Mouse (Mus musculus) heart, embryonic 15.5 days (tissue): ENCODE data around the gene Gsdme. TPM values are rescaled to one million over a fixed set of nuclear protein-coding genes. Genes with fewer than 3 reads are reported as not detected.

Source experiments
- ATAC-seq: fragments of 200-750 bp; cut with Nextera tagmentation; replicated peaks from 2 replicates; pipeline ENCODE4 v1.8.0; 2017; ENCODE audit warnings: low read depth, moderate TSS enrichment; ENCODE audit not compliant: insufficient number of reproducible peaks, insufficient read depth, low FRiP score
- H3K27ac ChIP-seq: fragments of 300-500 bp; sonication (generic); 2 replicates; pipeline ENCODE4 v1.5.1; 2015; ENCODE audit warnings: mild to moderate bottlenecking, inconsistent platforms
- H3K27me3 ChIP-seq: fragments of 300-500 bp; sonication (generic); 2 replicates; pipeline ENCODE4 v1.6.1; 2015; ENCODE audit warnings: inconsistent platforms
- H3K36me3 ChIP-seq: fragments of 300-500 bp; sonication (generic); 2 replicates; pipeline ENCODE4 v1.6.1; 2015; ENCODE audit warnings: mild to moderate bottlenecking, inconsistent platforms
- H3K4me1 ChIP-seq: fragments of 300-500 bp; sonication (generic); replicated peaks from 2 replicates; pipeline ENCODE4 v1.6.1; 2015; ENCODE audit warnings: inconsistent platforms
- H3K4me2 ChIP-seq: fragments of 300-500 bp; sonication (generic); 2 replicates; pipeline ENCODE4 v1.6.1; 2015; ENCODE audit warnings: inconsistent platforms, mild to moderate bottlenecking, moderate library complexity
- H3K4me3 ChIP-seq: fragments of 300-500 bp; sonication (generic); 2 replicates; pipeline ENCODE4 v1.5.1; 2015; ENCODE audit warnings: mild to moderate bottlenecking, inconsistent platforms
- H3K9ac ChIP-seq: fragments of 300-500 bp; sonication (generic); 2 replicates; pipeline ENCODE4 v1.6.1; 2015; ENCODE audit warnings: mild to moderate bottlenecking, inconsistent platforms
- H3K9me3 ChIP-seq: fragments of 300-500 bp; sonication (generic); replicated peaks from 2 replicates; pipeline ENCODE4 v1.6.1; 2016; ENCODE audit warnings: inconsistent platforms
- WGBS: fragments of 180-500 bp; shearing (Covaris S2); methylation state at CpG from one replicate; pipeline ENCODE4 v1.1.7; 2015; ENCODE audit warnings: mixed read lengths; 5-methylcytosine and 5-hydroxymethylcytosine counted together
- polyA plus RNA-seq: library from polyadenylated mRNA; unstranded; fragments of >200 nt; fragmentation: Nextera tagmentation; extraction: Ambion mirVana; gene quantifications from 2 replicates; pipeline ENCODE4 v1.2.1, GENCODE M21; 2015

Gene Gsdme
- polyA plus RNA-seq, 1 experiment from 2014 or later: 35.3 TPM

DNA sequence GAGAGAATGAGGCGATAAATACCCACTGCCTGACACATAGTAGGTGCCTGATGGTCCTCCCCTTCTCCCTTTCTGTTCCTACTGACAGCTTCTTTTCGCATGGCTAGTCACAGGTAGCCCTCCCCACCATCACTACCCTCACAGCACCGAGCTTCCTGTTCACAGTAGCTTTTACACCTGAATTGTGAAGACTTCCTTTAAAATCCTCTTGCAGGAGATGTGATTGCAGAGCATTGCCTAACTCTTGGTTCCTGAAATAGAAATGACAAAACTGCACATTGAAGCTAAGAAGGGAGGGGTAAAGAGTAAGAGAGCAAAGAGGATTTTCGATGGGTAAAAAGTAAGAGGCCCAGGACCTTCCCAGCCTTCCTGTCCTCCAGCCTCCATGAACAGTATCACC lies 18.7 kb downstream of the Gsdme start:
- Histone ChIP-seq H3K9ac (no peak overlapping the region), H3K4me1 (0 out of 2 replicates have a peak, but pooled peaks cover 3% of the 10 kb centered on the region), H3K27me3 (no peaks in the 10 kb centered on the region), H3K27ac (no peak overlapping the region), H3K4me2 (no peak overlapping the region), H3K4me3 (no peak overlapping the region), H3K36me3 (no peaks in the 10 kb centered on the region), H3K9me3 (no peaks in the 10 kb centered on the region)
- ATAC-seq: no peak
- 73% methylated on average over 4 of the region's 4 CpGs for WGBS

DNA sequence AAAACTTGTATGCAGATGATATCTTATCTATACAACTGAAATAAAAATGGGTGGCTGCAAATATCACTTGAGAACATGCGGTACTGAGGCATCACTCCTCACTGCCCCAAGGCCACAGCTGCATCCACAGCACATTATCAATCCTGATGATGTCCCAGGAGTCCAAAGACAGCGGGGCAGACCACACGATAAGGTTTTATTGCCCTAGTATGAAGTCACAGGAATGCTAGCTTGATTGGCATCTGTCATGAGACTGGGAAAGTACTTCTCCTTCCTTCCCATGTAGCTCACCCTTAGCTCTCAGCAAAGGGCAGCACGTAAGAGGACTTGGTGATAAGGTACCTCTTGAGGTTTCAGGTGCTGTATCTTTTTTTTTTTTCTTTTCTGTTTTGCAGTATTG lies 19.5 kb downstream of the Gsdme start:
- Histone ChIP-seq H3K9ac (no peak overlapping the region), H3K4me1 (0 out of 2 replicates have a peak, but pooled peaks cover 3% of the 10 kb centered on the region), H3K4me3 (no peak overlapping the region), H3K27me3 (no peaks in the 10 kb centered on the region), H3K9me3 (no peaks in the 10 kb centered on the region), H3K4me2 (no peak overlapping the region), H3K27ac (no peak overlapping the region), H3K36me3 (no peaks in the 10 kb centered on the region)
- ATAC-seq: no peak
- WGBS: 62% methylated on average over 4 of the region's 4 CpGs

DNA sequence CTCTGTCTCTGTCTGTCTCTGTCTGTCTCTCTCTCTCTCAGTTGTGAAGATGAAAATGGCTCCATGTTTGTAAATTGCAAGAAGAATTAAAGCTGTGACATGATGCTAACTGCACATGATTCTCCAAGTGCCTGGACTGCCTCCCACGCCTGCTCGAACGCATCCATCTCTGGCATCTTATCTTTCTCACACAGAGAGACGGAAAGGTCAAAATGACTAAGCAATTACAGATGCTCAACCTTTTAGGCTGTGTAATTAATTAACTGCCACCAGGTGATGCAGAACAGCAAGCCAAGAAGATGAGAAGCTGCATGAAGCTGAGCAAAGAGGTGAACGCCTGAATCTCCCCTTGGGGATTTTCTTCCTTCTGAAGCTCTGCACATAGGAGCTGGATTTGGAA lies 23.2 kb downstream of the Gsdme start:
- H3K4me1 ChIP-seq: 0 out of 2 replicates have a peak, but pooled peaks cover 3% of the 10 kb centered on the region
- no peaks in the 10 kb centered on the region for H3K27me3 ChIP-seq
- H3K9ac ChIP-seq: no peak overlapping the region
- no peak overlapping the region for H3K4me2 ChIP-seq
- ATAC-seq: no peak
- no peaks in the 10 kb centered on the region for H3K9me3 ChIP-seq
- WGBS: 67% methylated on average over 5 of the region's 5 CpGs
- no peak overlapping the region for H3K4me3 ChIP-seq
- no peak overlapping the region for H3K27ac ChIP-seq
- H3K36me3 ChIP-seq: no peaks in the 10 kb centered on the region

DNA sequence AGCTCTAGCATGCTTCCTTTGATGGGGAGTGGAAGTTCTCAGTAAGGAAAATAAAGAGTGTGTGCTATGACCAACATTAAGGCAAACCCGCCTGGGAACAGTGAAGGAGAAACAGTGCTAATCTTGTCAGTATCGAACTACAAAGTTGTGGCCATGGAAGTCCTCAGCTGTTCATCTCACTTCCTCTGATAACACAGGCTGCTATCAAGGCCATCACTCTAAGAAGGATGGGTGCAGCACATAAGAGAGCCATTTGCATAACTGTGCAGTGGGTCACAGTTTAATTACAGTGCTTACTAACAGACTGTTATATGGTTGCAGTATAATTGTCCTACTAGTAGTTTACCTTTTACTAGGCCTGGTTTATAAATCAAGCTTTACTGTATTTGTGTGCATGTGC lies 23.8 kb downstream of the Gsdme start:
- no peak overlapping the region for H3K27ac ChIP-seq

DNA sequence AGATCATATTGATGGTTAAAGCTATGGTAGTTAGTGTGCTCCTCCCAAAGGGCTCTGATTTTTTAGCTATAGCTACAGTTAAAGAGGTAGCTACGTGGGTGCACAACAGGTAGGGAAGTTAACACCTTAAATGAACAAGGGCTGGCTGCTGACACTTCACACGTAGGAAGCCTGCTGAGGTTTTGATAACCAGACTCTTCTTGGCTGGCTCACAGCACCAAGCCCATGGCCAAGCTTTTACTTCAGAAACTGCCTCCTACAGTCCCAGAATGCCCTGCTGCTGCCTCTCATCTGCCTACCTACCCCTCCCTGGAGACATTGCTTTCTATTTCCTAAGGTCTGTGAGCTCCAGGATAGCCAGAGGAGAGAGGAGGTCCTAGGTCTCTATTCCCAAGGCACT lies 25.7 kb downstream of the Gsdme start:
- no peaks in the 10 kb centered on the region for H3K9me3 ChIP-seq
- 37% methylated on average over 2 of the region's 2 CpGs for WGBS
- H3K4me3 ChIP-seq: no peak overlapping the region
- no peak overlapping the region for H3K4me2 ChIP-seq
- ATAC-seq: no peak
- 0 out of 2 replicates have a peak, but pooled peaks cover 3% of the 10 kb centered on the region for H3K4me1 ChIP-seq
- no peak overlapping the region for H3K9ac ChIP-seq
- no peak overlapping the region for H3K27ac ChIP-seq
- H3K36me3 ChIP-seq: no peaks in the 10 kb centered on the region
- no peaks in the 10 kb centered on the region for H3K27me3 ChIP-seq

More for the DNA sequence above, 23.8 kb downstream of the Gsdme start:
- Histone ChIP-seq H3K27me3 (no peaks in the 10 kb centered on the region), H3K4me3 (no peak overlapping the region), H3K4me2 (no peak overlapping the region), H3K9me3 (no peaks in the 10 kb centered on the region), H3K4me1 (0 out of 2 replicates have a peak, but pooled peaks cover 3% of the 10 kb centered on the region), H3K36me3 (no peaks in the 10 kb centered on the region), H3K9ac (no peak overlapping the region)
- ATAC-seq: no peak
- WGBS: 74% methylated on average over 2 of the region's 2 CpGs

DNA sequence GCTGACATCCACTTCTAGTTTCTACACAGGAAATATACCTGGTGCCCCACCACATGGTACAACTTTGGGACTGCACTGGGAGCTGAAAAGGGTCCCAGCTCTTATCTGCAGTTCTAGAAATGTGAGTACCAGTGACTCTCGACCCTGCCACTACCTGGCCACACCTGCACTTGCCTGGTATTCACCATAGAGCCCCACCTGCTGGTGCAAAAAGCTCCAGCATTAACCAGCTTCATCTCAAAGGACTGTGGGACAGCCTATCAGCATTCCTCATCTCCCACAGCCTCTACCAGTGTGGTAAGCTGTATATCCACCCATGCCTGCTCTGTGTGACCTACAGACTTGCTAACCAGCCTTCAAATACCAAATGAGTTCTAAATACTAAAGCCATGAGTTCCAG lies 30.7 kb downstream of the Gsdme start:
- H3K4me2 ChIP-seq: no peak overlapping the region
- ATAC-seq: no peak
- H3K4me1 ChIP-seq: no peaks in the 10 kb centered on the region
- H3K4me3 ChIP-seq: no peak overlapping the region
- H3K9me3 ChIP-seq: no peaks in the 10 kb centered on the region
- H3K9ac ChIP-seq: no peak overlapping the region
- H3K36me3 ChIP-seq: no peaks in the 10 kb centered on the region
- 22% methylated on average over 1 of the region's 1 CpGs for WGBS
- H3K27me3 ChIP-seq: no peaks in the 10 kb centered on the region
- no peak overlapping the region for H3K27ac ChIP-seq

DNA sequence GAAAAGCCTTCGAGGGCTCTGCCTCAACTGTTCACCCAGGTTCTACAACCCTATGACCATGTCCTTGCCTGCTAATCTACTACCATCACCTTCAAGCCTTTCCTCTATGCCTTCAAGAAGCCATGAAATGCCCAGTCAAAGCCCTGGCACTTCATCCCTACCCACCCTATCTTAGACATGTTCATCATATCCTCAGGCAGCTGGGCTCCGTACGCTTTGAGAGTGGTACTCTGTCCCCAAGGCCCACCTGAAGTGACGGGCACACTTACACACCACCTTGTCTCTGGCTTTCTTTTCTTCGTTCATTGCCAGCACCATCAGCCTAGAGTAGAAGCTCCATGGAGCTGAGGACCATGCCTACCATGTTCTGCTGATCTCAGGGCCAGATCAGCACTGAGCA lies 32.4 kb downstream of the Gsdme start:
- Histone ChIP-seq H3K27me3 (no peaks in the 10 kb centered on the region), H3K9me3 (no peaks in the 10 kb centered on the region), H3K4me1 (no peaks in the 10 kb centered on the region), H3K4me3 (no peak overlapping the region), H3K36me3 (no peaks in the 10 kb centered on the region), H3K9ac (no peak overlapping the region), H3K4me2 (no peak overlapping the region), H3K27ac (no peak overlapping the region)
- 88% methylated on average over 5 of the region's 5 CpGs for WGBS
- ATAC-seq: no peak

DNA sequence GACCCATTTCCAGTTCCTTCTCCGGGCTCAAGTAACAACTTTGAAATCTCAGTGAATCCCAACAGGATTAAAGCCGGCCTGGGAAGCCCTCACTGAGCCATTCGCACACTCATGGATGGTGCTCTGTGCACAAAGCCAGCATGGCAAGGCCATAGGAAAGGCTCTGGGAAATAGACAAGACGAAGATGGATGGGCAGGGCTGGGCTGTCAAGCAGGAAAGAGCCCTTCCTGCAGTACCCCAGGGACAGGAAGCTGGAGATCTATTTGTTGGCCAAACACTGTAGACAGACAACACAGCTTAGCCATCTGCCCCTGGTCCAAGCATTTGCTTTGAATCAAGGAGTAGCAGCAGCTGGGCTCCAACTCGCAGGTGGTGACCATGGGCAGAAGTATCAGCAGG lies 35.5 kb downstream of the Gsdme start:
- Histone ChIP-seq H3K27ac (no peak overlapping the region), H3K4me1 (no peaks in the 10 kb centered on the region), H3K9me3 (no peaks in the 10 kb centered on the region), H3K4me2 (no peak overlapping the region), H3K4me3 (no peak overlapping the region), H3K9ac (no peak overlapping the region), H3K36me3 (no peaks in the 10 kb centered on the region), H3K27me3 (no peaks in the 10 kb centered on the region)
- ATAC-seq: no peak
- 65% methylated on average over 5 of the region's 5 CpGs for WGBS

DNA sequence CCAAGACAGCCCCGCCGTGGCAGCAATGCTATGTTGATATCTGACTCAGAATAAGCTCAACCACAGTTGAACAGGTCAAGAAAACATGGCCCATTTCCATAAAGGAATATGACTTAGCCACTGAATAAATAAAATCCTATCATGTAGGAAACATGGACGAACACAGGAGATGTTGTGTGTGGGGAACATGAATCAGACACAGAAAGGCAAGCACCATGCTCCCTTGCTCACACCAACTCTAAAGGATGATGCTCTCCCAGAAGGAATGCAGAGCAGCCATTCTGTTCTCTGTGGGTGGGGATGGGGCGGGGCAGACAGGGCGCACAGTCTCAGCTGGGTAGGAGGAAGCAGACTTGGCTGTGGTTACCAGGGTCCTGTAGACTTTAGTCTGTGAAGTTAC lies 38.4 kb downstream of the Gsdme start:
- H3K4me3 ChIP-seq: no peak overlapping the region
- no peak for ATAC-seq
- H3K9ac ChIP-seq: no peak overlapping the region
- H3K27ac ChIP-seq: no peak overlapping the region
- no peaks in the 10 kb centered on the region for H3K9me3 ChIP-seq
- no peaks in the 10 kb centered on the region for H3K36me3 ChIP-seq
- H3K4me2 ChIP-seq: no peak overlapping the region
- WGBS: 74% methylated on average over 5 of the region's 5 CpGs
- H3K27me3 ChIP-seq: no peaks in the 10 kb centered on the region
- H3K4me1 ChIP-seq: no peaks in the 10 kb centered on the region

DNA sequence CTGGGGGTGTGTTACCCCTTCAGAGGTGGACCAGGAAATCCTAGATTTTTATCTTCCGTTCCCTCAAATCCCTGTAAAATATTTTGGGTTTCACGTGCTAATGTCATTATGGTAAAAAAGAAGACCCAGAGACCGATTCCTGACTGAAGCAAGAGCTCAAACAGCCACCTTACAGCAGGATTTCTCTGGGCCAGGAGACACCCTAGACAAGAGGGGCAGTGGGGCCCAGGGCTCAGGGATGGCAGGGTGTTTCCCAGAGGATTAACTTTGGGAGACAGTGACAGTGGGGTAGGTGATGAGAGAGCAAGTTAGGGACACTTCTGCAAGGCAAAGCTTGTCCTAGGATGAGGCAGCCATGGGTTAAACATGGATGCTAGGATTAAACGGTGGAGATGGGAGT lies 40.1 kb downstream of the Gsdme start:
- Histone ChIP-seq H3K9me3 (no peaks in the 10 kb centered on the region), H3K4me1 (no peaks in the 10 kb centered on the region), H3K9ac (no peak overlapping the region), H3K27me3 (no peaks in the 10 kb centered on the region), H3K4me3 (no peak overlapping the region), H3K27ac (no peak overlapping the region), H3K36me3 (no peaks in the 10 kb centered on the region), H3K4me2 (no peak overlapping the region)
- ATAC-seq: no peak
- WGBS: 83% methylated on average over 4 of the region's 4 CpGs

DNA sequence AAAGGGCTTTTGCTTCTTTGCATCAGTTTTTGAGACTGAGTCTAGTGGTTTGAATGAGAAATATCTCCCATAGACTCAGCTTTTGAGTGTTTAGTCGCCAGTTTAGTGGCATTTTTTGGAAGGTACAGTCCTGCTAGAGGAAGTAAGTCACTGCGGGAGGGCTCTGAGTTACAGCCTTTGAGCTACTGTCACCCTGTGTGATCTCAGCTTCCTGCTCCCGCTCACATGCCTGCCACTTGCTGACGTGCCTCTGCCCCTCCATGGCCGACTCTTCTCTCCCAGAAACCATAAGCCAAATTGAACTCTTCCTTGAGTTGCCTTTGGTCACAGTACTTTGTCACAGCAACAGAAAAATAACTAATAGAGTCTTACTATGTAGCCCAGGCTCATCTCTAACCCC lies 40.7 kb downstream of the Gsdme start:
- no peaks in the 10 kb centered on the region for H3K36me3 ChIP-seq
- ATAC-seq: no peak
- no peak overlapping the region for H3K27ac ChIP-seq
- no peaks in the 10 kb centered on the region for H3K9me3 ChIP-seq
- H3K4me2 ChIP-seq: no peak overlapping the region
- H3K4me3 ChIP-seq: no peak overlapping the region
- H3K9ac ChIP-seq: no peak overlapping the region
- 54% methylated on average over 5 of the region's 5 CpGs for WGBS
- H3K27me3 ChIP-seq: no peaks in the 10 kb centered on the region
- H3K4me1 ChIP-seq: no peaks in the 10 kb centered on the region

DNA sequence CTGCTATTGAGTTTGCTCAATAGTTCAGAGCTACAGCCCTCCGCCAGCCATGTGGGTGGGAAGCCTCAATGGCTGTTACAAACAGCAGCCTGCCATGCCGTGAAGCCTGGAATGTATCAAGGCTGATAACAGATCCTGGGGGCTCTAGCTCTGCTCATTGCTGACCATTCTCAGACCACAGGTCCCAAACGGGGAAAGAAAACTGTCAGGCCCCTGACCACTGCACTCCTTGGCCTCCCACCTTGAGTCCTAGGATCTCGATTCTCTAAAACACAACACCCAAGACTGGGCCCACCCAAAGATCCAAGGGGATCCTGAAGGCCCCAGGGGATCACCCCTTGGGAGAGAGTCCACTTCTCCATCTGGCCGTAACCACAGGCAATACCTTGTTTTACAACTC lies 41.3 kb downstream of the Gsdme start:
- H3K4me1 ChIP-seq: no peaks in the 10 kb centered on the region

More for the DNA sequence above, 41.3 kb downstream of the Gsdme start:
- H3K4me2 ChIP-seq: no peak overlapping the region
- H3K4me3 ChIP-seq: no peak overlapping the region
- no peak overlapping the region for H3K9ac ChIP-seq
- H3K9me3 ChIP-seq: no peaks in the 10 kb centered on the region
- H3K27me3 ChIP-seq: no peaks in the 10 kb centered on the region
- ATAC-seq: no peak
- 60% methylated on average over 5 of the region's 5 CpGs for WGBS
- H3K27ac ChIP-seq: no peak overlapping the region
- no peaks in the 10 kb centered on the region for H3K36me3 ChIP-seq
